Mouse (Mus musculus): ENCODE data around the gene Otud7b.

The Otud7b gene

DNA sequence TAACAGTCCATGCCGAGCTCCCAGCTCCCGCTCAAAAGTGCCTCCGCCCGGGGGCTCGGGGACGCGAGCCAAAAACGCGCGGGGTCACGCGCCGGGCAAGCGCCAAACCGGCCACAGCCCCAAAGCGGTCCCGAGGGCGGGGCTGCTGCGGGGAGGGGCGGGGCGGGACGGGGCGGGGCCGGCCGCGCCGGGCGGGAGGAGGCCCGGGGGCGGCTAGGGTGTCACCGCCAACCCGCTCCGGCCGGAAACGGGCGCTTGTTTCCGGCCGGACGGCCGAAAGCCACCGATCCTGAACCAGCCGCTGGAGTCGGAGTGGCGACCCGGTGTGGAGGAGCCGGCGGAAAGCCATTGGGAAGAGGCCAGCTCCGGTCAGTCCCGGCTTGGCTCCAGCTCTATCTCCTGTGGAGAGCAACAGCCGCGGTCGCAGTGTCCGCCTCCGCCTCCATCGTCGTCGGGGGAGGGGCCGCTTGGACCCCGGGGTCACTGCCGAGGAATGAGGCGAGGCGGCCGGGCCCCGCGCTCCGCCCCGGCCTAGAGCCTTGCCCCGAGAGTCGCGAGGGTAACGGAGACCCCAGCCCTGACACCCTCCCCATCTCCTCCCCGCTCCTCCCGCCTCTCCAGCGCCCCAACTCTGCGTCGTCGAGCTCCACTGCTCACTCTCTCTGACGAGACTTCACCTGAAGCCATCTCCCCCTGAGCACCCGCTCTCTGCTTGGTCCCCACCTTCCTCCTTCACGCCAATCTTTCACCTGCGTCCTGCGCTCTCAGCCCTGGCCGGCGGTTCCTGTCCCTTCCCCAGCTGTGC is at the start of gene Otud7b:
Gene Otud7b, plus strand, starts transcription at position 267 of the 805 bp plus-strand sequence.
- DNase-seq, result peak; percentile 86

DNA sequence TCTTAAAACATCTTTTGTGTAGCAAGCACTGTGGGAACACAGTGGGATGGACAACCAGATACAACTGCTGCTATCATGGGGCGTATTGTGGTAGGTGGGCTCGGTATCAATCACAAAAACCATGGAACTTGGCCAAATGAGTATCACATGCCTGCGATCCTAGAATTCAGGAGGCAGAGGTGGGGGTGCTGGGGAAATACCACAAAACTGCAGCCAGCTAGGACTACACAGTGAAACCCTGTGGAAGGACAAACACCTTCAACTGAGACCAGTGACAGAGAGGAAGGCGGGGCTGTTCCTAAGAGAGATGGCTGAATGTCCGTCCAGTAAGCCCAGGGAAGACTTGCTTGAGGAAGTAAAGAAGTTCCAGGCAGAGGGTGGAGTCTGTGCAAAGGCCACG is 49.0 kb upstream of the Otud7b start:
- DNase-seq, result no peak

DNA sequence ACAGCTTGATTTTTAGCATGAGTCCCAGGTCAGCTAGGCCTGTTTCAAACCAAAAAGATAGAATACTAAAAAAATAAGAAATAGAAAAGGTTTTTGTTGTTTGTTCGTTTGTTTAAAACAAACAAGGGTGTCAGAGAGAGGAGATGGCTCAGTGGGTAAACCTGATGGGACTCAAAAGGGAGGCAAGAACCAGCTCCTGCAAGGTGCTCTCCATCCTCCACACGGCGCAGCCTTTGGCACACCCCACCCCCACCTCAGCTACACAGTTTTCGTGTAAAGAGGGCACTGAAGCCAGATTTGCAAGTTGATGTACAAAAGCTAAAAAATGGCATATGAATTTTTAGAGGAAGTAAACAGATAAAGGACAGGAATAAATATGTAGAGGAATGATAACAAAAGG is 48.3 kb upstream of the Otud7b start:
- DNase-seq, result no peak

DNA sequence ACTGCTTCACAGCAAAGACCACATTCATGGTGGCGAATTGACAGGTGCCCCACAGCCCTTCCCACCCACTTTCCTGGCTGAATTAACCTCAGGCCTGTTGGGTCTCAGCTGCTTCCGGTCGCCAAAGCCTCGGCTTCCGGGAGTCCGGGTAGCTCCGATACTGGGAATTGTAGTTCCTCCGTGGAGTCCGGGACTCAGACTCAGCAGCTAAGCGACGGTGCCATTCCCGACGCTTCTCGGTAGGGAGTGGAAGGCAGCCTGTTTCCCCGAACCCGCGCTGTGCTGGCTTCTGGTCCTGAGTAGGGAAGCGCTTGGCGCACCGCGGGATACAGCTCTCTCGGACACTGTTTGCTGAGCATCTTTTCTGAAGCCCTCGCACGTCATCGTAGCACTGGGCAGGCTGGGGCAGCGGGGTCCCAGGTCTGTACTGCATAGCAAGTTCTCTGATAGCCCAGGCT is 46.6 kb upstream of the Otud7b start:
- DNase-seq, result peak; percentile 91

DNA sequence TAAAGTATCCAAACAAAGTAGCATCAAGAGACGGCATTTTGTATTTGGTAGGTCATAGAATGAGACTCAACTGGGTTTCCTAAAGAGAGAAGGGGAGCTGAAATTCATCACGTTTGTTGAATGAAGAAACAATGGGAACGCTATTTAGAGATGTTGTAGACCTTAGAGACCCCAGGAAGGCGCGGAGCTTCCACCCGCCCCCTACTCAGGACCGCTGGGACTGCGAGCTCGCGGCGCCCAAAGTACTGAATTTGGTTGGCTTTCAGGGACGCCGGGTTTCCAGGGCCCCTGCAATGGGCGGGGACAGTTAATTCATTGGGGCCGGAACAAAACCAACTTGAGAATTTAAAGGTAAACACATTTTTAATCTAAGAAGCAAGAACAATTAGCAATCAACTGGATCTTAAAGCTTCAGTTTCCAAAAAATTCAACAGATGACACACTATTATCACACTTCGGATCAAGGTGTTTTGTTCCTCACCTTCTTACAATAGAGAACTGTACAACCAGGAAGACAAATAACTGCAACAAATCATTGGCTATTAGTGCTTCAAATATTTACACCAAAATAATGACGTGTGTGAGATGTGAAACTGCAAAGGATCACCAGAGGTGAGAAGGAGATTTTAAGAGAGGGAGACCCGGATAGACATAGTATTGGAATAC is 46.0 kb upstream of the Otud7b start, which contains the start of gene Vps45:
Gene Vps45, minus strand, starts transcription at position 236 of the 666 bp plus-strand sequence.
- DNase-seq, result peak; percentile 80

DNA sequence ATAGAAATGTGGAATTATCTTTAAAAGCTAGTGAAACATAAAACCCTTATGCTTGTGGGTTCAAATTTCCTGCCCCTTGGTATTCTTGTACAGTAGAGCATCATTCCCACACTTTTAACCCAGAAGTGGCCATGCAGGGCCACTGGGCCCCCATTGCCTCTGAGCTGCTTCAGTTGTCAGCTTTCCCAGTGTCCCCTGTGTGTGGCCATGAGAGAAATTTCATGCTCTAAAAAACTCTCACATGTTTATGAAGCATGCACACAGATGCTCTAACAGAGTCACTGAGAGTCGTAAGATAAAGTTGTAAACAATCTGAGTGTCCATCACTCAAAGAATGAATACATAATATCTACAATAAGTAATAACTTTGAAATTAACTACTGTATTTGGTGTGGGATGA is 44.2 kb upstream of the Otud7b start:
- DNase-seq, result no peak

DNA sequence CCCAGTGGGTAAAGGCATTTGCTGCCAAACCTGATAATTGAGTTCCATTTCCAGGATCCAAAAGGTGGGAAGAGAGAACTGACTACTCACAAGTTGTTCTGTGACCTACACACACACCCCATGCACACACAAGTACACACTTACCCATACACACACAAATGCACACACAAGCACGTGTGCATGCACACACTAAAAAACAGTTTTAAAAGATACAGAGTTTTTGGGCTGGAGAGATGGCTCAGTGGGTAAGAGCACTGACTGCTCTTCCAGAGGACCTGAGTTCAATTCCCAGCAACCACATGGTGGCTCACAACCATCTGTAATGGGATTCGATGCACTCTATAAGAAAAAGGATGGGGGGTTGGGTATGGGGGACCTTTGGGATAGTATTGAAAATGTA is 41.0 kb upstream of the Otud7b start:
- no peak for DNase-seq

DNA sequence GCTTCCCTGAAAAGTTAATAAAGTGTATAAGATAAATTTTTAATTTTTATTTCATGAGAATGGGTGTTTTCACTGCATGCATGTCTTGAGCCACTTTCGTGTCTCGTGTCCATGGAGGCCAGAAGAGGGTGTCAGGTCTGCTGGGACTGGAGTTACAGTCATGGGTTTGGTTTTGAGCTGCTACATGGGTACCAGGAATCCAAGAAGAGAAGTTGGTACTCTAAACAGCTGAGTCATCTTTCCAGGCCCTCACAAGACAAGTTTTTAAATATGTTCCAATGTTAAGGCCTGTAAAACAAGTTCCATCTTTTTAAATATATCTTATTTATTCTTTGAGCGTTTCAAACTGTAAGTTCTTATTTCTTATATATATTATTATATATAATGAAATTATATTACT is 40.1 kb upstream of the Otud7b start:
- DNase-seq, result no peak

DNA sequence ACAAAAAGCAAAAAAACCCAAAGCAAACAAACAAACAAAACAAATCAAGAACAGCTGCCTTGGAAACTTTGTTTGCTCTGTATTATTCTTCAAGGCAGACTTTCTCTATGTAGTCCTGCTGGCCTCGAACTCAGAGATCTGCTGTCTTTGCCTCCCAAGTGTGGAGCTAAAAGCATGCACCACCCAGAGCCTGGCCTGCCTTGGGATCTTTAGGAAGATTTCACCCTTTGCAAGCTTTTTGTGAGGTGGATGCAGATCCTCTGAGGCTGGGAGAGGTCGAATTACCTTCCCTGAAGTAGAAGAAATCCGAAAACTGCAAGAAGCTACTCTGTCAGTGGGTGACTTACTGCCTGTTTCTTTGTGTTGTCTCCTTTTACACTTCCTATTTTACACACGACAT is 39.2 kb upstream of the Otud7b start:
- no peak for DNase-seq

DNA sequence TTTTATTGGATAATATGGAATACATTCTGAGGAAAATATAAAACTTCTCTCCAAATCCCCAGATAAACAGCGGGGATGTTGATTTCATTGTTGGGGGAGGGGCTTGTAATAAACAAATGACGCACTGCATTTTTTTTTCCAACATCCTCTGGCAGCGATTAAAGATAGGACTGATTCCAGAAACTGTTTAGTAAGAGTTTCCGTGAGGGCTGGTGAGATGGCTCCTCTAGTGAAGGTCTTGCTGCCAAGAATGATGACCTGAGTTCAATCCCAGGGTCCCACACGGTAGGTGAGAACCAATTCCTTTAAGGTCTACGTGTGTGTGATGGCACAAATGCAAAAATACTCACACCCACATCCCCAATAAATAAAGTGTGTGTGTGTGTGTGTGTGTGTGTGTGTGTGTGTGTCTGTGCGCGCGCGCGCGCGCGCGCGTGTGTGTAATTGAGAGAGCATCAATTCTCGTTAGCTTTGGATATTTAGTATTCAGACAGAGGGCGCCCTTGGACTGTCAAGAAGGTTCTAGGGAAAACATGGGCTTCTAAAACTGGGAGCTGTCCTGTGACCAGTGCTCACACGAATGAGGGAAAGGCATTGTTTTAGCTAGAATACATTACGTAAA is 38.5 kb upstream of the Otud7b start:
- peak; percentile 80 for DNase-seq

DNA sequence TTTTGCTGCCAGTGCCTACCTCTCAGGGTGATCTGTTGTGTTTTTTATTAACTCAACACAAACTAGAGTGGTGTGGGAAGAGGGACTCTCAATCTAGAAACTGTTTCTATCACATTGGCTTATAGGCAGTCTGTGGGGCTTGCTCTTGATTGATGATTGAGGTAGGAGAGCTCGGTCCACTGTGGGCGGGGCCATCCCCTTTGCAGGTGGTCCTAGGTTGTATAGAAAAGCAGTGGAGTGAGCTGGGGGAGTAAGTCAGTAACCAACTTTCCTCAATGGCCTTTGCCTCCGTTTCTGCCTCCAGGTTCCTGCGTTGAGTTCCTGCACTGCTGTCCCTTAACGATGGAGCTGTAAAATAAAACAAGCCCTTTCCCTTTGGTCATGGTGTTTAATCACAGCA is 37.6 kb upstream of the Otud7b start:
- DNase-seq, result no peak

DNA sequence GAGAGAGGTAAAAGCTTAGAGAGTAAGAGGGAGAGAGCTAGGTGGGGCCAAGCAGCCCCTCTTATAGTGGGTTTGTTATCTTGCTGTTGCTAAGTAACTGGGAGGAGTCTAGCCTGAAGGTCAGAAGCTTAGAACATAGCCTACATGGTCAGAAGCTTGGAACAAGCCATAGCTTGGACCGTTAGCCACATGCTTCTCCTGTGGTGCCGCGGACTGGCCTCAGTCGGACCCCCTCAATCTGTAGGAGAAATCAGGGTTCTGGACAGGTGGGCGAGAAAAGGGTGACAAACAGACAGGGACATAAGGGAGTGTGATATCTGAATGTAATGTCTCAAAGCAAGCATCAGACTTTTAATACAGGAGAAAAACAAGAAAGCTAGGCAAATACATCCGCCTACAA is 35.3 kb upstream of the Otud7b start:
- DNase-seq, result no peak

DNA sequence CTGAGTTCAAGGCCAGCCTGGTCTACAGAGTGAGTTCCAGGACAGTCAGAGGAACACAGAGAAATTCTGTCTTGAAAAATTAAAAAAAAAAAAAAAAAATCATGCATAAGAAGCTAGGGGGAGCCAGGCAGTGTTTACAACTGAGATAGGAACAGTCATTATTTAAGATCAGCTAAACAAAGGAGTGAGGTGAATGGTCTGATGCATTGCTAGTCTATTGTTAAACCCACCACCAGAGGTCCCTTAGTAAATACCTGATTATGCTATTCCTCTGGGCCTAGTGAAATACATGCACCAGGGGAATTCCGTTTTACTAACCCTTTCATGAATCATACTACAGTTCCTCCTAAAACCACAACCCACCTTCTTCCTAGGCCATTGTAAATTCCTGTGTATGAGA is 34.8 kb upstream of the Otud7b start:
- DNase-seq, result no peak

DNA sequence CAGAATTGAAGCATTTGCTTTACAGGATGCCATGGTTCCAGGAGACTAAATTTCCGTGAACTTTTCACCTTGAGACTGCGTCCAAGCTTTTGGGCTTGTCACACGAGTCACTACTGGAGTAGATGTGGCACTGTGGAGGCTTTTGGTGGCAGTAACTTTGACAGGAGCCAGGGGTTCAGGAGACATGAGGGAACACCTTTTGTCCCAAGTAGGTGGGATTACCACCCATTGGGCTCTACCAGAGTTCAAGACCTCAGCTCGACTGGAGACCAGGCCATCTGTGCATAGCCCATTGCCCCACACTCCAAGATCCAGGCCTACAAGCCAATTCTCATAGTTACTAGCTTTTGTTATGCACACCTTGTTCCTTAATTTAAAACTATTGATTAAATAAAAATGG is 34.1 kb upstream of the Otud7b start:
- no peak for DNase-seq

DNA sequence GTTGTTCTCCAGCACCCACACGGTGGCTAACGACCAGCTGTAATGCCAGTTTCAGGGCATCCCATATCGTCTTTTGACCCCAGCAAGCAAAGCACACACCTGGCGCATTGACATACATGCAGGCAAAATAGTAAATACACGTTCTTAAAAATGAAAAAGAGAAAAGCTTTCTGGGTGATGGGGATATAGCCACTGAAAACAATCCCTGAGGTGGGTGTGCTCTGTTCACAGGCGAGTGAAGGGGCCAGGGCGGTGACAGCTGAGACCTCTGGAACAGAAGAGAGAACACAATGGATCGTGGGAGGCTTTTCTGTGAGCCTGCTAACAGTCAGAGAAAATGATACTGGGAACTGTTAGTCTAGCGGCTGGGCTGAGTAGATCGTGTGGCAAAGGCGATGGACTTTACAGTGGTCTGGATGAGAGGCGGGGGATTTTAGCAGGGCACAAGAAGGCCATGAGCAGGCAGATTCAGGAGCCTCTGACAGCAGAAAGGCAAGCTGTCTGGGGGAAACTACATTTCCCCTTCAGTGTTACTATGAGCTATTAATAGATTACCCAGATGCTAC is 31.3 kb upstream of the Otud7b start:
- no peak for DNase-seq

DNA sequence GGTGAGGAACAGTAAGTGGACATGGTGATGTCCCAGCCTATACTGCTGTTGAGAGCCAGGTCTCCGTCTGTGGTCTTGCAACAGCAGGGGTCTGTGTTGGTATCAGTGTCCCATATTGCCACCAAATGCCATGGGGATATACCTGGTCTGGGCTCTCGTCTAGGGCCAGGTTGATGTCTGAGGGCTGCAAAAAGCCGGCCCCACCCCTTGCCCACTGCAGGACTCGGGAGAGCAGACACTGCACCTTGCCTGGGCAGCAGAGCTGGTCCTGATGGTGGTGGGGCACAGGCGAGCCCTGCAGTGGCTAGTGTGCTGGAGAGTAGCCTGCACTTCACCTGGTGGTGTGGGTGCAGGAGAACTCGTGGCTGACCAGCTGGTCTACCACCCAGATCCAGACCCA is 26.3 kb upstream of the Otud7b start:
- no peak for DNase-seq

DNA sequence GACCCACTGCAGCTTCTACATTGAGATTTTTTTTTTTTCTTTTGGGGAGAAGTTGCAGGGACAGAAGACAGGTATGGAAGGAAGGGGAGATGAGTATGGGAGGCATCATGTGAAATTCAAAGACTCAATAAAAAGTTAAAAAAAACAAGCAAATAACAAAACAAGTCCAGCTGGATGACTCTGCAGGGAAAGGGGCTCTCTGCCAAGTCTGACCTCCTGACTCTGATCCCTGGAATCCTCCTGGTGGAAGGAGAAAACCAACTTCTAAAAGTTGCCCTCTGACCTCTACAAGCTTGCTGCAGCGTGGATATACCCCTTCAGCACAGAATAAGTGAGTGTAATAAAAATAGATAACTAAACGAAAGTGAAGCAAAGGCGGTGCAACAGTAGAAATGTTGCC is 25.6 kb upstream of the Otud7b start:
- DNase-seq, result no peak

DNA sequence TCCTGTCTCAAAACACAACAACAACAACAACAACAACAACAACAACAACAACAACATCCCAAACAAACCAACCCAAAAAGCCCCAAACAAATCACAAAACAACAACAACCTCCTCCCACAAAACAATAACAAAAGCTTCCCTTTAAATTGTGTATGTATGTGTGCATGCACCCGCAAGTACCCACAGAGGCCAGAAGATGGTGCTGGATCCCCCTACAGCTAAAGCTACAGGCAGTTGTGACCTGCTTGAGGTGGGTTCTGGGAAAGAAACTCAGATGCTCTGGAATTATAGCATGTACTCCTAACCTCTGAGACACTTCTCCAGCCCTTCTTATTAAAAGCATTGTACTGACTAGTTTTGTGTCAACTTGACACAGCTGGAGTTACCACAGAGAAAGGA is 23.3 kb upstream of the Otud7b start:
- DNase-seq, result no peak

DNA sequence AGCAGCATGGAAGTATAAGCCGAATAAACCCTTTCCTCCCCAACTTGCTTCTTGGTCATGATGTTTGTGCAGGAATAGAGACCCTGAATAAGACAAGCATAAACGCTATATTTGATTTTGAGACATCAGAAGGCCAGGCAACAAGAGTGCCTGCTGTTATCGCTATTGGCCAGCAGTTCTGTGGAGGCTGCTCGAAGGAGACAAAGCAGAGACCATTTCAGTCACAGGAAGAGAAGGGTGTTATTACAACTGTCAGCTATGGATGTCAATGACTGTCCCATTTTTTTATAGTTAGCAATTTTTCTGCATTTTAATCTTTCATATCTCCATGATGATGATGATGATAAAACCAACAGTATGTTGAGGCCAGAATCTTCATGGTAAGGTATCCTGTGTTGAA is 22.7 kb upstream of the Otud7b start:
- no peak for DNase-seq

DNA sequence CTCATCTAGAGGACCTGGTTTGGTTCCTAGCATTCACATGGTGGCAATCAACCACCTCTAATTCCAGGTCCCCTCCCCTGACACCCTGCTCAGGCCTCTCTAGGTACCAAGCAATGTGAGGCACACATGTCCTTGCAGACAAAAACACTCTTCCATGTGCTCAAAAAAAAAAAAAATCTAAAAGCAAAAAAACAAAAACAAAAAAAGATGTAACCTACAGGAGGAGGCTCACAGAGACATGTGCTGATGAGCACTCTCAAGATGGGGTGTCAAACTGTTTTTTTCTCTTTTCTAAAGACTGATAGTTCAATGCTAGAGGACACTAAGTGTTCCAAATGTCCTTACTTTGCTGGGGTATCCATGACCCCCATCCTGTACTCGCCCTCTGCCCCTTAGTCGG is 22.2 kb upstream of the Otud7b start:
- no peak for DNase-seq

DNA sequence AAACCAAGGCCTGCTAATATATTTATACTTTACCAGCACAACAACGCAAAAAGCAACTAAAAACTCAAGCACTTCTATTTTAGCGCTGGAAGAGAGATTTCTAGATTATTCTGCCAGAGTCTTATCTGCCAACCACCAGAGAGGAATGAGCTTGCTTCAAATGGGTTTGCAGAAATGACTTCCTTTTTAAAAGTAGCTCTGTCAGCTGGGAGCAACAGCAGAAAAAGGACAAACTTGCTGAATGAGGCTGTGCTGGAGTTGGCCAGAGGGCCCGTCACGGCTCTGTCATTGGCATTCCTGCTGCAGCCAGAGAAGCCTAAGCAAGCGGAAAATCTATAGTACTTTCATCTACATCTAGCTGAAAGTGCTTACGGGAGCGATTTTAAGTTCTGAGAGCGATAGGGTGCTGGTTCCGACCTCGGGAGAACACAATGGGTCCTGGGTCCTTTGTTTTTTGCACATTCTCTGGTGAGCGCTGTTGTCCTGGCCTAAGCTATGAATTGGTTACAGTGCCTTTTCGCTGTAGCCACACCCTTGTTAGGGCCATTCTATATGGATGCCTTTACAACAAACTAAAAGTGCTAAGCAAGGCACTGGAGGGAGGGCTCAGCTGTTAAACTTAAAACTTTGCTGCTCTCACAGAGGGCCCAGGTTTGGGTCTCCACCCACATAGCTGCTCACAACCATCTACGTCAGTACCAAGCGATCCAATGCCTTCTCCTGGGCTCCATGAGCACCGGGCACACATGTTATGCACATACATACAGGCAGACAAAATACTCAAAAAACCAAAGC is 21.4 kb upstream of the Otud7b start:
- no peak for DNase-seq

DNA sequence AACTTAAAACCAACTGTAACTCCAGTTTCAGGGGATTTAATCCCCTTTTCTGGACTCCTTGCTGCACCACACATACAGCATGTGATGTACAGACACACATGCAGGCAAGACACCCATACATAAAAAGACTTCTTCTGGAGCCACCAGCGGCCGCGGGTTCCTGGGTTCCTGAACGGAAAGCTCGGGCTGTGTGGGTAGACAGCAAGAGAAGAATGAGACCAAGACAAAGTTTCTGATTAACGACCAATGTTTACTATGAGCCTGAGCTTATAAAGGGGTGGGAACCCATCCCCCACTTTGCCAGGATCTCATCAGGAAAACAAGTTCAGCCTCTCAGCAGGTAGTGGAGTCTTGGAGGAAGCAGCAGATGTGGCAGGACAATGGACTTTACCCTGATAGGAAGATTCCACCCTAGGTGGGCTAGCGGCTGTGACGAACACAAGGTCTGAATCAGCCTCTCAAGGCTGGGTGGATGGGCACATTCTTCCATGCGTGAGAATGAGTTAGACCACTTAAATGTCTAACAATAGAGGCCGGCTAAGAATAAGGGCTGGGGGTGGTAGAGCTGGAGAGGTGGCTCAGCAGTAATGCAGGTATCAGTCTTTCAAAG is 20.1 kb upstream of the Otud7b start:
- DNase-seq, result no peak

Measured in cerebellum, adult 9-11 months (tissue).